Mouse (Mus musculus) forebrain, postnatal 0 days (tissue): ENCODE data around the gene Lgals7. TPM values are rescaled to one million over a fixed set of nuclear protein-coding genes. Genes with fewer than 3 reads are reported as not detected.

Source experiments
- ATAC-seq: fragments of 200-750 bp; cut with Nextera tagmentation; 2 replicates; pipeline ENCODE4 v1.8.0; 2017; ENCODE audit warnings: mild to moderate bottlenecking, moderate library complexity
- DNase-seq: peaks from one replicate; pipeline ENCODE4 v3.0.0-alpha.2; 2015
- H3K27ac ChIP-seq: fragments of 300-500 bp; sonication (generic); 2 replicates; pipeline ENCODE4 v1.5.1; 2014; ENCODE audit warnings: low read depth, mild to moderate bottlenecking, antibody characterized with exemption, low read length, moderate library complexity, mixed read lengths
- H3K27me3 ChIP-seq: fragments of 300-500 bp; sonication (generic); 2 replicates; pipeline ENCODE4 v1.6.1; 2014; ENCODE audit warnings: mild to moderate bottlenecking, low read length, mixed read lengths; ENCODE audit not compliant: insufficient read depth
- H3K36me3 ChIP-seq: fragments of 300-500 bp; sonication (generic); 2 replicates; pipeline ENCODE4 v1.6.1; 2014; ENCODE audit warnings: mild to moderate bottlenecking, moderate library complexity; ENCODE audit not compliant: insufficient read depth
- H3K4me1 ChIP-seq: fragments of 300-500 bp; sonication (generic); 2 replicates; pipeline ENCODE4 v1.6.1; 2014; ENCODE audit warnings: antibody characterized with exemption; ENCODE audit not compliant: insufficient read depth
- H3K4me2 ChIP-seq: fragments of 300-500 bp; sonication (generic); 2 replicates; pipeline ENCODE4 v1.6.1; 2014; ENCODE audit warnings: low read depth, mild to moderate bottlenecking, moderate library complexity
- H3K4me3 ChIP-seq: fragments of 300-500 bp; sonication (generic); 2 replicates; pipeline ENCODE4 v1.5.1; 2014; ENCODE audit warnings: low read depth, low read length, mixed read lengths
- H3K9ac ChIP-seq: fragments of 300-500 bp; sonication (generic); 2 replicates; pipeline ENCODE4 v1.6.1; 2014; ENCODE audit warnings: mild to moderate bottlenecking
- H3K9me3 ChIP-seq: fragments of 300-500 bp; sonication (generic); 2 replicates; pipeline ENCODE4 v1.6.1; 2016; ENCODE audit warnings: low read length
- CTCF ChIP-seq: sonication (generic); IDR thresholded peaks from 2 replicates; pipeline ENCODE4 v1.5.1; 2016; ENCODE audit warnings: antibody characterized with exemption, control low read depth, low read depth
- whole genome bisulfite sequencing: fragments of 180-500 bp; shearing (Covaris S2); extraction: QIAGEN DNeasy Blood & Tissue Kit; methylation state at CpG from one replicate; pipeline ENCODE4 v1.1.7; 2014; 5-methylcytosine and 5-hydroxymethylcytosine counted together
- polyA plus RNA-seq: library from polyadenylated mRNA; unstranded; fragments of >200 nt; fragmentation: Nextera tagmentation; extraction: Ambion mirVana; gene quantifications from 2 replicates; pipeline ENCODE4 v1.2.1, GENCODE M21; 2015
- total RNA-seq: library from RNA; depleted of rRNA; stranded (reverse); fragments of >200 nt; gene quantifications from 2 replicates; pipeline ENCODE4 v1.2.3, GENCODE M21; 2014; rRNA removed

Gene Lgals7
- total and polyA plus RNA-seq, 2 experiments from 2014 or later = 2.8 to 3.8 TPM

DNA sequence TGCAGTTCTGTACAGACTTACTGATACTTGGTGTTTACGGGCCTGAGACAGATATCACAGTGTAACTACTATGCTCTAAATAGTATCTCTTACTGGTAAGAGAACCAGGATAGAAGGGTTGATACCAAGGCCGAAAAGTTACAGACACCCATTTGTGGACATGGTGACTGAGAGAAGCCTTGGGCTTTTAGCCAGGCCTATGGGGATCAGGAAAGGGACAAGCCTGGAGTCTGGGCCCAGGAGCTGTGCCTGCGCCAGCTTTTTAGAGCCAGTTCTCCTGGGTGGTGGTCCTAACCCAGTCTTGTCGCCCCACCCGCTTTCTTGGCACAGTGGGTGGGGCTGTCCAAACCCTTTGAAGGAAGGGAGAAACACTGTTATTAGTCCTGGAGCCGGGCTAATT is 38.5 kb downstream of the Lgals7 start:
- Histone ChIP-seq H3K9ac (no peak overlapping the region), H3K27ac (peak overlapping the region; percentile 48), H3K27me3 (no peaks in the 10 kb centered on the region), H3K4me1 (no peaks in the 10 kb centered on the region), H3K9me3 (no peaks in the 10 kb centered on the region), H3K4me2 (no peak overlapping the region), H3K36me3 (peaks cover 94% of the 10 kb centered on the region), H3K4me3 (no peak overlapping the region)
- DNase-seq = no peak
- WGBS = 88% methylated on average over 6 of the region's 6 CpGs
- TF ChIP-seq CTCF = no peak
- ATAC-seq = no peak

GRCm38 (mm10) chr7:28902809-28903208 is 39.2 kb downstream of the Lgals7 start:
- Histone ChIP-seq H3K27ac (peak overlapping the region; percentile 48), H3K27me3 (no peaks in the 10 kb centered on the region), H3K4me3 (no peak overlapping the region), H3K4me1 (no peaks in the 10 kb centered on the region), H3K9ac (no peak overlapping the region), H3K4me2 (no peak overlapping the region), H3K9me3 (no peaks in the 10 kb centered on the region), H3K36me3 (peaks cover 94% of the 10 kb centered on the region)
- 82% methylated on average over 3 of the region's 3 CpGs for WGBS
- ATAC-seq (peak; percentile 57), DNase-seq (peak; percentile 43)
- TF ChIP-seq CTCF = no peak

- Histone ChIP-seq H3K4me2 (no peak overlapping the region), H3K9ac (no peak overlapping the region), H3K27me3 (no peaks in the 10 kb centered on the region), H3K4me3 (no peak overlapping the region), H3K9me3 (no peaks in the 10 kb centered on the region), H3K4me1 (no peaks in the 10 kb centered on the region), H3K36me3 (peaks cover 94% of the 10 kb centered on the region), H3K27ac (0 out of 2 replicates have a peak overlapping the region, but pooled peaks have one; percentile 30)
- no peak for ATAC-seq
- no peak for TF ChIP-seq CTCF
- no peak for DNase-seq
- 90% methylated on average over 10 of the region's 10 CpGs for WGBS
Observed at GRCm38 (mm10) chr7:28903778-28904177, 40.1 kb downstream of the Lgals7 start.

- ATAC-seq = no peak
- no peaks in the 10 kb centered on the region for H3K4me1 ChIP-seq
- H3K9ac ChIP-seq = no peak overlapping the region
- DNase-seq = no peak
- TF ChIP-seq CTCF = no peak
- H3K4me3 ChIP-seq = no peak overlapping the region
- no peak overlapping the region for H3K4me2 ChIP-seq
- no peaks in the 10 kb centered on the region for H3K9me3 ChIP-seq
- no peak overlapping the region for H3K27ac ChIP-seq
- WGBS = 95% methylated on average over 5 of the region's 5 CpGs
- peaks cover 92% of the 10 kb centered on the region for H3K36me3 ChIP-seq
- H3K27me3 ChIP-seq = no peaks in the 10 kb centered on the region
Observed at GRCm38 (mm10) chr7:28907195-28907594, 43.5 kb downstream of the Lgals7 start.

GRCm38 (mm10) chr7:28911632-28912031 is 48.0 kb downstream of the Lgals7 start:
- peaks cover 89% of the 10 kb centered on the region for H3K36me3 ChIP-seq
- ATAC-seq = no peak

GRCm38 (mm10) chr7:28913171-28913570 is 49.5 kb downstream of the Lgals7 start:
- Histone ChIP-seq H3K27me3 (no peaks in the 10 kb centered on the region), H3K9me3 (no peaks in the 10 kb centered on the region), H3K4me2 (no peak overlapping the region), H3K9ac (no peak overlapping the region), H3K4me1 (no peaks in the 10 kb centered on the region), H3K36me3 (peaks cover 76% of the 10 kb centered on the region), H3K27ac (no peak overlapping the region), H3K4me3 (no peak overlapping the region)
- TF ChIP-seq CTCF = no peak
- WGBS = 89% methylated on average over 11 of the region's 11 CpGs
- ATAC-seq = no peak
- no peak for DNase-seq

More at GRCm38 (mm10) chr7:28911632-28912031, 48.0 kb downstream of the Lgals7 start:
- no peak overlapping the region for H3K4me3 ChIP-seq
- no peak for TF ChIP-seq CTCF
- no peak overlapping the region for H3K4me2 ChIP-seq
- 84% methylated on average over 4 of the region's 4 CpGs for WGBS
- H3K9me3 ChIP-seq = no peaks in the 10 kb centered on the region
- no peaks in the 10 kb centered on the region for H3K4me1 ChIP-seq
- no peak overlapping the region for H3K27ac ChIP-seq
- H3K27me3 ChIP-seq = no peaks in the 10 kb centered on the region
- no peak overlapping the region for H3K9ac ChIP-seq
- DNase-seq = no peak

Other genes starting within 250 kb of the Lgals7 start
- gene Acp7, start 232.5 kb upstream of the Lgals7 start, total RNA-seq = 0.24 and 0.85 TPM in 2 replicates
- 0.12 and 0.50 TPM in 2 replicates for gene Acp7, start 232.5 kb upstream of the Lgals7 start, polyA plus RNA-seq
- gene Fbxo27, start 171.0 kb upstream of the Lgals7 start, total RNA-seq = 7.4 and 8.2 TPM in 2 replicates
- 9.0 and 10.0 TPM in 2 replicates for gene Fbxo27, start 171.0 kb upstream of the Lgals7 start, polyA plus RNA-seq
- 2.8 and 4.6 TPM in 2 replicates for gene Fbxo17, start 147.0 kb upstream of the Lgals7 start, total RNA-seq
- 4.2 and 4.5 TPM in 2 replicates for gene Fbxo17, start 147.0 kb upstream of the Lgals7 start, polyA plus RNA-seq
- gene Mrps12, start 122.0 kb upstream of the Lgals7 start, total RNA-seq = 48.6 and 78.0 TPM in 2 replicates
- gene Mrps12, start 122.0 kb upstream of the Lgals7 start, polyA plus RNA-seq = 101 and 119 TPM in 2 replicates
- 12.6 and 15.1 TPM in 2 replicates for gene Sars2, start 121.9 kb upstream of the Lgals7 start, total RNA-seq
- gene Sars2, start 121.9 kb upstream of the Lgals7 start, polyA plus RNA-seq = 14.3 and 16.1 TPM in 2 replicates
- not detected in 2 replicates for gene Ccer2, start 107.7 kb upstream of the Lgals7 start, total RNA-seq
- 0.59 and 0.98 TPM in 2 replicates for gene Ccer2, start 107.7 kb upstream of the Lgals7 start, polyA plus RNA-seq
- 49.6 and 58.1 TPM in 2 replicates for gene Sirt2, start 97.1 kb upstream of the Lgals7 start, total RNA-seq
- gene Sirt2, start 97.1 kb upstream of the Lgals7 start, polyA plus RNA-seq = 105 and 106 TPM in 2 replicates
- 18.0 and 19.2 TPM in 2 replicates for gene Nfkbib, start 96.3 kb upstream of the Lgals7 start, total RNA-seq
- gene Nfkbib, start 96.3 kb upstream of the Lgals7 start, polyA plus RNA-seq = 59.8 and 75.4 TPM in 2 replicates
- 2.1 and 2.2 TPM in 2 replicates for gene Rinl, start 74.9 kb upstream of the Lgals7 start, total RNA-seq
- gene Rinl, start 74.9 kb upstream of the Lgals7 start, polyA plus RNA-seq = 1.6 TPM in 2 replicates
- 261 and 264 TPM in 2 replicates for gene Hnrnpl, start 55.3 kb upstream of the Lgals7 start, total RNA-seq
- gene Hnrnpl, start 55.3 kb upstream of the Lgals7 start, polyA plus RNA-seq = 172 TPM in 2 replicates
- gene Ech1, start 38.6 kb upstream of the Lgals7 start, total RNA-seq = 79.6 and 88.3 TPM in 2 replicates
- gene Ech1, start 38.6 kb upstream of the Lgals7 start, polyA plus RNA-seq = 101 and 110 TPM in 2 replicates
- gene Lgals4, start 30.0 kb upstream of the Lgals7 start, total RNA-seq = 2.4 and 5.2 TPM in 2 replicates
- 3.3 and 3.5 TPM in 2 replicates for gene Lgals4, start 30.0 kb upstream of the Lgals7 start, polyA plus RNA-seq
- gene Capn12, start 17.6 kb downstream of the Lgals7 start, total RNA-seq = not detected in 2 replicates
- 0.09 and 0.27 TPM in 2 replicates for gene Capn12, start 17.6 kb downstream of the Lgals7 start, polyA plus RNA-seq
- 45.1 and 71.2 TPM in 2 replicates for gene Actn4, start 98.5 kb downstream of the Lgals7 start, total RNA-seq
- 96.0 and 103 TPM in 2 replicates for gene Actn4, start 98.5 kb downstream of the Lgals7 start, polyA plus RNA-seq
- gene Eif3k, start 118.0 kb downstream of the Lgals7 start, total RNA-seq = 360 and 399 TPM in 2 replicates
- 318 and 368 TPM in 2 replicates for gene Eif3k, start 118.0 kb downstream of the Lgals7 start, polyA plus RNA-seq
- 3.6 and 8.9 TPM in 2 replicates for gene Map4k1, start 118.2 kb downstream of the Lgals7 start, total RNA-seq
- 18.8 and 18.9 TPM in 2 replicates for gene Map4k1, start 118.2 kb downstream of the Lgals7 start, polyA plus RNA-seq